ENCODE assay signal across 20 mouse cellular contexts in genomic region chr6:58678530-58678929, GRCm38 (mm10).
"Had no signal": no experiment of that assay in that cellular context is flagged by ENCODE, and none has a peak within 500 bp of the region (broad histone marks: within the 10 kb centered on the region; RNA-seq: fewer than 3 reads in every experiment).

No protein-coding gene starts in this region.

- H3K4me1 ChIP-seq: lung, embryonic 15.5 days; midbrain, embryonic 10.5 days; midbrain, embryonic 12.5 days; neural tube, embryonic 13.5 days; neural tube, embryonic 15.5 days; stomach, embryonic 15.5 days had no signal

- H3K9ac ChIP-seq: liver, postnatal 0 days; lung, embryonic 15.5 days; midbrain, embryonic 12.5 days; neural tube, embryonic 13.5 days; neural tube, embryonic 15.5 days; stomach, embryonic 15.5 days had no signal

- ATAC-seq: liver, postnatal 0 days; midbrain, embryonic 16.5 days had no signal

- H3K9me3 ChIP-seq: lung, embryonic 15.5 days; midbrain, embryonic 10.5 days; midbrain, embryonic 12.5 days; neural tube, embryonic 13.5 days; neural tube, embryonic 15.5 days; stomach, embryonic 15.5 days had no signal

- H3K27ac ChIP-seq: lung, embryonic 15.5 days; midbrain, embryonic 10.5 days; midbrain, embryonic 12.5 days; neural tube, embryonic 13.5 days; neural tube, embryonic 15.5 days; stomach, embryonic 15.5 days had no signal

- H3K4me2 ChIP-seq: lung, embryonic 15.5 days; midbrain, embryonic 12.5 days; neural tube, embryonic 13.5 days; neural tube, embryonic 15.5 days; stomach, embryonic 15.5 days had no signal

- DNase-seq: liver, postnatal 0 days; lung, adult 2 months; lung, postnatal 10 days; lung, postnatal 4 days; midbrain, embryonic 14.5 days; retina, postnatal 1 day; right cerebral cortex, adult 18-20 months; right cerebral cortex, postnatal 25 days; right cerebral cortex, postnatal 4 days; thymus, adult 18-20 months; thymus, postnatal 25 days; thymus, postnatal 4 days had no signal

- H3K36me3 ChIP-seq: lung, embryonic 15.5 days; neural tube, embryonic 13.5 days; neural tube, embryonic 15.5 days had no signal

- H3K4me3 ChIP-seq: lung, embryonic 15.5 days; midbrain, embryonic 10.5 days; midbrain, embryonic 12.5 days; myocyte; neural tube, embryonic 13.5 days; neural tube, embryonic 15.5 days; stomach, embryonic 15.5 days had no signal

- H3K27me3 ChIP-seq: lung, embryonic 15.5 days; midbrain, embryonic 12.5 days; neural tube, embryonic 13.5 days; neural tube, embryonic 15.5 days; stomach, embryonic 15.5 days had no signal
